Mouse (Mus musculus) bone marrow, adult 2 months (tissue): ENCODE measurements around the gene Atg16l2.

ENCODE experiments used
- CTCF ChIP-seq: fragments of 200-500 bp; IDR thresholded peaks from 2 replicates; pipeline ENCODE4 v1.5.1; 2011; ENCODE audit warnings: low read length, control low read depth; ENCODE audit not compliant: control insufficient read depth, insufficient read depth
- POLR2A ChIP-seq: fragments of 200-500 bp; IDR thresholded peaks from 2 replicates; pipeline ENCODE4 v1.6.1; 2011; ENCODE audit warnings: low read depth, mild to moderate bottlenecking, control low read depth, low read length, borderline replicate concordance; ENCODE audit not compliant: control insufficient read depth

DNA sequence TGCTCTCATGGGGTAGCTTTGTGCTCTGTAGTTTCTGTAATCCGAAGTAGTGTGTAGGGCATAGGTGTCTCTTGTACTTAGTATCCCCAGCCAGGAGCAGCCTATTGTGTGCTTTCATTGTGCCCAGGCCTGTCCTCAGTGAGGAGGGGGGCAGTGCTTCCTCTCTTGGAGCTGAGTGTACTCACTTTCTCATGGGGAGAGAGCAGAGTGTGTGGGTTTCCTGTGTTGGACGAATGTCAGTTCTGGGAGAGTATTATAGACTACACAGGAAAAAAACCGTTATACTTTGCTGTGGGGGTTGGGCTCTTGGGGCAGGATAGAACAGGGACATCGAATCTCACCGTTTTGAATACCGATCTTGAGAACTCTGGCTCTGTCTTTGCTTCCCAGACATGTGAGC, 39.4 kb upstream of the Atg16l2 start:
- TF ChIP-seq CTCF, result no peak
- no peak for TF ChIP-seq POLR2A
